Mouse (Mus musculus): ENCODE measurements around the gene Corin.

Gene Corin

DNA sequence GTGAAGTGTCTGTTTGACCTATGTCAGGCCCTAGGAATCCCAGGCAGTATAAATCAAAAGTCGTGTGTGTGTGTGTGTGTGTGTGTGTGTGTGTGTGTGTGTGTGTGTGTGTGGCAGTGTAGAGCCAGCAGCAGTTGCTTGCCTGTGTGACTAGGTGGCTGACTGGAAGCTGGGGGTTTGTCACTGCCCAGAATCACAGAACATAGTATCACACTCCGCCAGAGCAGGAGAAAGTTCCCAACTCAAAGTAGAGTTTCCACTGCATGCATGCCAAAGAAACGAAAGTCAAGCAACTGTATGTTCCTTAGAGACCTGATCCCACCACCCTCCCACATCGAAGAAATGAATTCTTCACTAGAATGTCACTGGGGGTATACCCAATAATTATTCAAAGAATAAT, 61.3 kb downstream of the Corin start:
- no peak for DNase-seq (ENCODE audit: low spot score in 2 of 2)

DNA sequence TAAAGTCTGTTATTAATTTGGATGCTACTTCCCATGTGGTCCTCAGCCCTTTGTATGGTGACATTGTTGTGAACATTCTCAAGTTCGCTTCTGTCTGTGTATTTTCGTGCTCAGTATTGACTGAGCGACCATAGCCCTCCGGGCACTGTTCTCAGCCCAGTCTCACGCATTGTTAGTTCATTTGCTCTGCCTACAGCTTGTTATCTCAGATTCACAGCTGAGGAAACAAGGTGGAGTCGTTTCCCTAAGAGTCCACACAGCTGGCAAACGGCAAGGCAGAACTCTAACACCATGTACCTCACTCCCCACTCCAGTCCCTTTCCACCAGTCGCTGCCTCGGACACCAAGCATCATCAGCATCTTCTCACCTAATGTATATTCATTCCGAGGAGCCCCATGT, 63.1 kb downstream of the Corin start:
- no peak for DNase-seq (ENCODE audit: low spot score in 2 of 2)

DNA sequence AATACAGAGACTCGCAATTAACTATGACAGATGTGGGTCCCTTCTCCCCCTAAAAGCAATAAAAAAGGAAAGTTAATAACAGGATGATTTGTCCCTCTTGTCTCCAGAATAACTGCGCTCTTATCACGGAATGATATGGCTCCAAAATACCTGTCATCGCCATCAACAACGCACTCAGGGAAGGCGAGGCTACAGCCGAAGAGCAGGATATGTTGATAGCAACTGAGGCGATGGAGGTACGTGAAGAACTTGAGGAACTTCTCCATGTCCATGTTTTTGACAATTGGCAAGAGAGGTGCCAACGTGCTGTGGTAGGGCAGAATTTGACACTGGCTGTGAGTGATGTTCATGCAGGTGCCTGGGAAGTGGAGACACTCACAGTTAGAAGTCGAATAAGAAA, 69.2 kb downstream of the Corin start:
- DNase-seq (ENCODE audit: low spot score in 2 of 2) = no peak

DNA sequence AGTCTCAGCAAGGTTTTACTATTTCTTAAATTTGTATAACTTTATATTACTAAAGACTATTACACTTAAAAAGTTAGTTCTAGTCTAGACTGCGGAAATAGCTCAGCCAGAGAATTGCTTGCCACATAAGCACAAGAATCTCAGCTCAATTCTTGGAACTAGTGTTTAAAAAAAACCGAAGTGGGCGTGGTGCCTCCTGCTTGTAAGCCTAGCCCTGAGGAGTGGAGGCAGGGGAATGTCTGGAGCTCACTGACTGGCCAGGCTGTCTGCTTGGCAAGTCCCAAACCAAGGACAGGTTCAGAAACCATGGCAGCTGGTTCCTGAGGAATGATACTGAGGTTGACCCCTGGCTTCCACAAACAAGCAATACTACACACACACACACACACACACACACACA, 72.4 kb downstream of the Corin start:
- no peak for DNase-seq (ENCODE audit: low spot score in 2 of 2)

DNA sequence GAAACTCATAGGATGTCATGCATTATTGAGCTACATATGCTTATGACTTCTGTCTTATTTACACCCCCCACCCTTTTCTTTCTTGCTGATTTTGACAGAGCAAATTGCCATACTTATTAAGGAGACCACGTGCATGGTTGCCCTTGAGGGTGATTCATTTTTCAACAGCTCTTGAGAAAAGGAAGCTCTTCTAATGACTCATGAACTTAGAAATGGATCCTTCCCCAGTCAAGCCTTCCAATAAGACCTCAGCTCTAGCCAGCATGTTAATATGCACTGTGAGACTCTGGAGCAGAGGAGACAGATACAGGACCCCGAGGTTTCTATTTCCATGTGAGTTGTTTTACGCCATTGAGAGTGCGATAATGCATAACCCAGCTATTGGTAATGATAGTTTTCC, 76.7 kb downstream of the Corin start:
- DNase-seq (ENCODE audit: low spot score in 2 of 2) = no peak

DNA sequence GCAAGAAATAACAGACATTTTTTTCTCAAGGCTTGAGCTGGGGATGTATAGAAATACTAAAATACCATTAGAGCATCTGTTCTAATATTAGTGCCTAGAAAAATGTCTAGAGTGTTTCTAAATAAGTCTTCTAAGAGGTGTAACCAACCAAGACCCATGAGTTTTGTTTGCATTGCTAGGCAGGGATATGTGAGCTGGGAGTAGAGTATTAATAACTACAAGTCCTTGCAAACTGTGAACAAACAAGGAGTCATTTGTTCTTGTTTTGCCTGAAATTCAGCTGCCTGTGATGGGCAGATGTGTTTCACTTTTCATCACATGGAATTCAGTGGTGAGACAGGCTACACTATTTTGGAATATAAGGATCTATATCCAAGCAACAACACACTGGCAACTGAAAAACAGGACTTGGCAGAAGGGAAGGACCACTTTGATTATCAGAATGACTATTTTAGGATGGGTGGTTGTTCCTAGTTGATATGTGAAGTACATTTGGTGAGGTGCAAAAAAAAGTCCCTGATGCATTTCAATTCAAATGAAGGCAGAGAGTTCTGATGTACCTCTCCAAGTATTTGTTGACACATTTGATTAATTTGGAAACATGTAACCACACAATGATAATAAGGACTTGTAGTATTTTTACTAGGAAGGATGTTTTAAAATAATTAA, 78.8 kb downstream of the Corin start:
- DNase-seq (ENCODE audit: low spot score in 2 of 2) = no peak

DNA sequence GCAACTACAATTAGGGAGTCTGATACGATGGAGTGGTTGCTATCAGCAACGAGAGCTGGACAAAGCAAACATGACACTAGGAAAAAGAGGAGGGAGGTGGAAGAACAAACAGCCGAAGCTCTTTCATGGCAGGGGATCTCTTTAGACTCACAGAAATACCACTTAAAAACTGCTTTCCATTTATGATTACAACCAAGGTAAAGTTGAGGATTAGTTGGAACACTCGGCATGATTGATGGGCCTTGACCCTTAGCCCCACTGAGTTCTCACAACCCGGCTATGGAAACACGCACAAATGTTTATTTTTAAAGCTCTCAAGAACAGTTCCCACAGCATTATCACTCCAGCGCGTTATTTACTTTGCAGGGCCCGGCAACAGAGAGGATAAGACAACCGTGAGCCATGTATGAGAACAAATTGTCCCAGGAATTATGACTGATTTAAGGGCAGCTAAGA, 92.4 kb downstream of the Corin start:
- no peak for DNase-seq (ENCODE audit: low spot score in 2 of 2)

DNA sequence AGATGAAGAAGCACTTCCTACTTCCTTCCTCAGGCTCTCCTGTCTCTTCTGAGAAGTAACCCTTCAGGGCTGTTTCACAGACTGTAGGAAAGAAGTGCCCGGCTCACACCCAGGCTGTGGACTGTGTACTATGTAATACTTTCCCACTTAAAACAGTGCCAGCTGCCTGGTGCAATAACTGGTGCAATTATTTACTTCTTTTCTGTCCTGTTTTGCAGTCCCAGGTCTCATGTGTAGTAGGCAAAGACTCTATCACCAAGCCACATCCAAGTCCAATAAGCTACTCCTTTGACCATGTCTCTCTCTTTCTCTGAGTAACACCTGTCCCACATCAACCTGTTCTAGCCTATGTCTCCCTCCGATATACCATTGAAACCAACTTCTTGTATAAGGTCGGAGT, 93.4 kb downstream of the Corin start:
- DNase-seq (ENCODE audit: low spot score in 2 of 2) = no peak

DNA sequence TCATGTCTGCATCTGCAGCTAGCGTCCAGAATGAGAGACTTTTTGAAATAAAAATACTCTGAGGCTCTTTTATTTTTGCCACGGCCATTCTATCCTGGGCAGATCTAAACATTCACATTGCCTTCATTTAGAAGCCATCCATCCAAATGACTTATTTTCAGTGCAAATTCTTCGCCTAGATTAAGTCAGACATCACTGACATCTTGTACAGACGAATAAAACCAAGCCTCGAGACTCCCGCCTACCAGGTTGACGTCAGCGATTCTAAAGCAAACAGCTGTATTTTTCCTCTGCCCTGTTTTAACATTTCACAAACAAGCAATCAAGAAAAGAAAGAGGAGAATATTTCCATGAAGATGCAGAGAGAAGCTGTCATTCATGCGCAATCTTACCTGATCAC, 100.9 kb downstream of the Corin start:
- peak in 1 of 2 experiments; percentile 22 for DNase-seq (ENCODE audit: low spot score in 2 of 2)

DNA sequence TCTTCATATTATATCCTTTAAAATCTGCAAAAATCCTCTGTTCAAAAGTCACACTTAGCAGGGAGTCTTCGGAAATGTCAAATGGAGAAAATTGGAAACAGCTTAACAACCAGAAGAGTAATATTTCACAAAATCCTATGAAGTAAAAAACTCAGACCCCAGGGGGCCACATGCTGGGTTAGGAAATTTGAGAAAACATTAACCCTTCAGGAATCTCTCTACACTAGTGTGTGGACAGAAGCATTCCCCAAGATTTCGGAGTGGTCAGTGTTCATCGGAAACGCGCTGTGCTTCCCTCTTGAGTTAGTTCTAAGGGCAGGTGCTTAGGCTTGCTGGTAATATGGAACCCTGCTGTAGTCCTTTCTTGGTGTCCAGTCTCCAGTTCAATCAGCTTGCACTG, 101.4 kb downstream of the Corin start:
- DNase-seq (ENCODE audit: low spot score in 2 of 2) = no peak

DNA sequence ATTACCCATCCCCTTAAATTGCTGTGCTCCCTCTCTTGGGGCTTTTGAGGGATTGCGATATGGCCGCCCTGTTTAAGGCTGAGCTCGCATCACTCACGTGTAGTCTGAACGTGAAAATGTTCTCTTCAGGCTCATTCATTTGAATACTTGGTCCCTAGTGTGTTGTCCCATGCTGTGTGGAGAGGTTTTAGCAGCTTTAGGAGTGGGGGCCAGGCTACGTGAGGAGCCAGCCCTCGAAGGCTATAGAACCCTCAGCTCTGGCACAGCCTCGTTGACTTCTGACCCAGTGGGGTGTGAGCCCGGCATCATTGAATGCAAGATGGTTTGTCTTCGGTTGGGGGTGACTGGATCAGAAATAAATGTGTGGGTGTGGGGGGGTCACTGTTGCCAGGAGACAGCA, 102.5 kb downstream of the Corin start:
- DNase-seq (ENCODE audit: low spot score in 2 of 2) = no peak

DNA sequence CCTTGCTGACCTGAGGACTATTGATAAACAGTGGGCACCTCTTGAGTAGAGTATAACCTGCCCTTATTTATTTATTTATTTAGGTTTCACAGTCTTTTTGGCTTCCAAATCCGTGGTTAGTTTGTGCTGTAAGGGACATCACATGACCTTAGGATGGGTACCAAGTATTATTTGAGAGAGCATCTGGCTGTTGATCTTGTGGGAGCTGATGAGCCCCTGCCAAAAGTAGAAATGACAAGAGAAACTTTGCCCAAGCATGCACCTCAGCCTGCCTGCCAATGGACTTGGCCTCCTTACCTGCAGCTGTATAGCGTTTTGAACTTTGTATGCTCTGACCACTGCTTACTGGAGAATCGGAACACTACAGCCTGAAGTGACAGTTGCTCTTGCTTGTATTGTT, 103.0 kb downstream of the Corin start:
- no peak for DNase-seq (ENCODE audit: low spot score in 2 of 2)

DNA sequence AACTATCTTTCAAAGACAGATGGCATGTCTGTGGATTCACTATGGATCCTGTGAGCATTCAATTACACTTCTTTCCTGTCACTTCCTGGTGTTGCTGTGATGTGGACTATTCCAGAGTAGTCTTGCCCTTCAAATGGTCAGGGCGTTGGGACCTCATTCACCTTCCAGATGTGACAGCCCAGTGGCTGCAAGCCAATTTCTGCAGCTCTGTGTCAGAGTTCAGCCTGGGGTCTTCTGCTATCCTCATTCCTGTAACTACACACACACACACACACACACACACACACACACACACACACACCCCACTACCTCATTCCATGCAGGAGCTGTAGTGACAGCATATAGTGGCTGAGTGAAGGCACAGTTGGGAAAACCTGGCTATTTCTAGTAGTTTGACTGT, 122.1 kb downstream of the Corin start:
- no peak for DNase-seq (ENCODE audit: low spot score in 2 of 2)

DNA sequence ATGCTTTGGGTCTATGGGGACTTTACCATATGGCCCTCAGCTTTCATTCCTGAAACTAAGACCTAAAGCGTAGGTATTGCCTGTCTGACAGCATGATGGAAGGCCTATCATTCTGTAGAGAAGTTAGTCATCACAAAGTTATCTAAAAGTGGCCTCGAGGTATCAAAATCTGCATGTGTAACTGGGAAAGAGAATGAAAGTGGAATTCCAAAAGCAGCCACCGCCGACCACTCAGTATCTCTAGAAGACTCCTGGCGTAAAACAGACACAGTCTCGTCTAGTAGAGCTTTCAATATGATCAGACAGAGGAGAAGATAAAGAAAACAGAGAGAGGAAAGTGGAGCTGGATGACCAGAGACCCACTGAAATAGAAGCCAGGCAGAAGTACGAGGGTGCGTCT, 123.7 kb downstream of the Corin start:
- DNase-seq (ENCODE audit: low spot score in 2 of 2) = no peak

DNA sequence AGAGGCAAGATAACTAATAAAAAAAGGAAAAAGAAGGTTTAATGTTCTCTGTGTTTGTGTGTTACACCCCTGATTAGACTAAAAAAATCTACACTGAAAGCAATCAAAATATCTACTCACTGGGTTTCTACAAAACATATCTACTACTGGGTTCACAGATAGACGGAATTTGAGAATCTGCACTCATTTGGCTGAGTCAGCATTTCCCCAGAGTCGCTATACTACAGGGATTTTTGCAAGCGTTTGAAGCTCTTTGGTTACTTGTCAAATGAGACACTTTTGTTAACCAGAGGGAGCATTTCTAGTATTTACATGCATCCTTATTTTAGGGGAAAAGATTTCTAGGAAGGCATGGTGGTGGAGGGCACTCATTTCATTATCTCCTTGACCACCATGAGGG, 136.3 kb downstream of the Corin start:
- no peak for DNase-seq (ENCODE audit: low spot score in 2 of 2)

DNA sequence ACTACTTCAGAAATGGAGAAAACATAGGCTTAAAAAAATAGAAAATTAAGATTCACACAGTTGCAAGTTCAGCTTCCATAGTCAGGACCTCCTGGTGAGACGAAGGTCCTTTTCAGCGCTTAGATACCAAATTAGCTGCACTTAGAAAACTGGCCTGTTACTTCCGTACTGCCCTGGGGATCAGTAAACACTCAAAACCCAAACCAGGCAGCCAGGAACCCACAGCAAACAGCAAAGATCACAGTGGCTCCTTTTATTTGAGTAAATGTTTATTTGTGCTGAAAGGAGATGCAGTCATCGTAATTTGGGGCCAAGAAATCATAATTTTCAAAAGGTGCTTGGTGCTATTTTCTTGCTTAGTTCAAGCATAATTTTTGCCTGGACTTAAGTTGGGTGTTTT, 138.5 kb downstream of the Corin start:
- DNase-seq (ENCODE audit: low spot score in 2 of 2) = no peak

DNA sequence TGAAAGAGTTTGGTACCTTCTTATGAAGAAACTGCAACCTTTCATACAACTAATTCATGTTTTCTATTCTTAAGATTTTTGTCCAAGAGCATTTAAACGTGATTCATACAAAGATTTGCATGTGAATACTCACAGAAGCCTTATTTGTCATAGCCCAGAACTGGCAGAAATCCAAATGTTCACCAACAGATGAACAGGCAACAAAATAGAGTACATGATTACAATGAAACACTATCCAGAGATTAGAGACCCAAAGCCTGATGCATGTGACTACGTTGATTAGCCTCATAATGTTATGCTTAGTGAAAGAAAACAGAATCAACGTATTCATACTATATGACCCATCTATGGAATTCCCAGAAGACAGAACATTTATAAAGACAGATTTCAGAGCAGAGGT, 140.4 kb downstream of the Corin start:
- DNase-seq (ENCODE audit: low spot score in 2 of 2) = no peak

DNA sequence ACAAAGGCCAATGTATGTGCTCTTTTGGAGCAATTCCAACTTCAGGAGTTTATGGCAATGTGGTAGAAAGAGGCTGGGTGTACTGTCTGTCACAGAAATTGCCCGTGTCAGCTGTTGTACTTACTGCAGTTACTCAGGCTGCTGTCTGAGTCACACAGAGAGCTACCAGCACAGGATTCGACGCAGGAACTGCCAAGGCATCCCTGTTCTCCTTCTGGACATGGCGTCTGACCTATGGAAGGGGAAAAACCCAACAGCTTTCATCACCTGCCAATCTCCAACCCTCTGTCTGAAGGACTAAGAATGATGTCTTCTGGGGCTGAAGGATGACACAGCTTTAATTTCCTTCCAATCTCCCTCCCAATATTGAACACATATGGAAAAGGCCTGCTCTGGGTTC, 150.5 kb downstream of the Corin start:
- no peak for DNase-seq (ENCODE audit: low spot score in 2 of 2)

DNA sequence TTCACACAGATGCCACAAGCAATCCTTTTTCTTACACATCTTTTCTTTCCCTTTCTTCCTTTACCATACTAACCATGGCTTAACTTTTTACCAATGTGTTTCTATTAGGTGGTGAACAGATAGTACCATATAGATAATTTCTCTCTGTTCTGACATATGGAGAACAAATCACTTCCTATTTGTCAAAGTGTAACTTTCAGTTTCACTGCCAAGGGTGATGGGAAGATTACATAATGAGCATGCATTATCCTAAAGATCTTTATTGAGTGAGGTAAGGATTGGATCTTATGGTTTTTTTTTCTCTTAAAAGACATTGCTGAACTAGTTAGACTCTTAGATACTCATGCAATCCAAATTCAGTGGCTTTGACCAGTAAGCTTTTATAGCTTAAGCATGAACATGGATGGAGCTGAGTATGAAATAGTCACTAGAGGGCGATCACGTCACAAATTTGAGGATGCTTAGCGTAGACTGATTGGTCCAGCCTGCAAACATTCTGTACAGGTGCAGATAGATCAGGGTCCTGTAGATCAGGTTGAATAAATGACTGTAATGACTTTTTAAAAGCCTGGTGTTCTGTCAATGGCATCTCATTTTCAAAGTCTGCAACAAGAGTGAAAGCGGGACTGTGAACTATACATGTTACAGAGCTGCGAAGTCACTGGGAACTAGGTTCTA, 154.1 kb downstream of the Corin start:
- peak; percentile 11 to 58 for DNase-seq (ENCODE audit: low spot score in 2 of 2)

DNA sequence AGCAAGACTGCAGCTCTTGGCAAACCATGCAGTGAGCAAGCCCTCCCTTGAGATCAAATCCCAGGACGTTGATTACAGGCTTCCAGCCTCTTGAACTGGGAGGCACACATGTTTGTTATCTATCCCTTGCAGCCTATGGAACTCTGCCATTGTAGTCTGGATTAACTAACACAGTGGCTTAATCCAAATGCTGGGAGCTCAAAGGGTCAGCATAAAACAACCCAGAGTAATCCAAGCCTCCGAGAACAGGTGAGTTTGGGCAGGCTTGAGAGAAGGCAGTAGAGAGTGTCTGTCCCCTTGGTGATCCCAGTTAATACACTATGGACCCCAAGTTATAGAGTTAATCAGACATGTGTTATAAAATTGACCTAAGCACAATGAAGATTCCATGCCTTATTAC, 155.7 kb downstream of the Corin start:
- no peak for DNase-seq (ENCODE audit: low spot score in 2 of 2)

DNA sequence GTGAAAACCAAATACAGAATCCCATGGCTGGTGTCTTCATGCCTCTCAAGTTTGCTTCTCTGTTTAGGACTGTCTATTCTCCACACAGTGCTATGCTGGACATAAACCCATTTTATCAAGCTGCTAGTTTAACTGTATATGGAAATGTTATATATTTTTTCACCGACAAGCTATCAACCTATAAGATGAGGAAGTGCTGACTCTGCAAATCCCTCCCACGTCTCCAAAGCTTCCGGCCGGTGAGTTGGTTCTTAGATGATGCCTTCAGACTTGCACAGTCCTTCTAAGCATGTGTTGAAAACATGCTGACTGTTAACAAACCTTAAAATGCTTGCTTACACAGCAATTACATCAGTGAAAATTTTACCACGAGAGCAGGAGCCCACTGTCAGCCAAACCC, 168.4 kb downstream of the Corin start:
- DNase-seq (ENCODE audit: low spot score in 2 of 2) = no peak

DNA sequence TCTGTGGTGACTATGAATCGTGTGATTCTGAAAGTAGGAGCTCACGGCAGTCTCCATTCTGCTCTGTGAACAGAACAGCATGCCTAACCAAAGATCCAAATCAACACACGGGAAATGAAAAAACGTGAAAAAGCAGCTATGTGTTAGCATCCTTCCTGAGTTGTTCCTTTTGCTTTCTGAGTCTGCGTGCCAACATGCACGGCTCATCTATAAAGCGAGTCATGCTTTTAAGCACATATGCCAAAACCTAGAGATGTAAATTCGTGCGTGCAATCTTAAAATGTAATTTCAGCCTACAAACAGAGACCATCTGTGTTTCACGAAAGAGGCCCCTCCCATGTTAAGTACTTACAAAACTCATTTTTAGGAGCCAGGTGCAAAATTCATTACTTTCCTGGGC, 171.4 kb downstream of the Corin start:
- DNase-seq (ENCODE audit: low spot score in 2 of 2) = peak in 1 of 2 experiments; percentile 26

DNA sequence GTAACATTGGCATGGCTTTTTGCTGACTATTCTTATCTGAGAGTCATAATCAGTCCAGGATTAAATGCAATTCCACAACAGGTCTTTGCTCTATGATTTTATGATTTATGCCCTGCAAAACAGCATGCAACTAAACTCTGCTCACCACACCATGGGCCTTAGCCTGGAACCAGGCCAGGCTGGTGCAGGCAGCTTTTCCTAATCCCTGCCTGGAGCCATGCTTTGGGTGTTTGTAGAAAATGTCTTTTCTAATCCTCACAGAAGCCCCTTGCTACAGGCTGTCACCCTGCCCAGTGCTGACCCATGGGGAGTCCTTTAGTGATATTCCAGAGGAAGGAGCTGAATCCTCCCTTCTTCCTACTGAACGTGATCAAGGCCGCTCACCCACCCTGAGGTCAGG, 173.1 kb downstream of the Corin start:
- DNase-seq (ENCODE audit: low spot score in 2 of 2) = no peak

DNA sequence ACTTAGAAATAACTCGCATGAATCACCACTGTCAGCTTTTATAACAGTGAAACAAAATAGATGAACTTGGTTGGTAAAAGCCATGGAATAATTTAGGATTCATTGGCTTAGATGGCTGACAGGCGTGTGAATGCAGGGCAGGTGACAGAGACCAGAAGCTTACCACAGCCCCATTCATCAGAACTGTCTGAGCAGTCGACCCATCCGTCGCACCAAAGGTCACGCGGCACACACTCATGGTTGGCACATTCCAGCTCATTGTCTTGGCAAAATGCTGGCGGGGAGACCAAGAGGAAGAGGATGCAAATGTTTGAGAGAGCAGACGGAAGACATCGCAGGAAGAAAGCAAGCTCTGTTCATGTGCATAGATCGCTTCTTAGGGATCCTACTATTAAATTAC, 173.6 kb downstream of the Corin start:
- no peak for DNase-seq (ENCODE audit: low spot score in 2 of 2)

Measured in left cerebral cortex, adult 9 months (tissue).